Mouse (Mus musculus) midbrain, embryonic 16.5 days (tissue): ENCODE measurements at regions not wholly inside any gene's neighbourhood (a gene's known extent, or its start where the extent isn't known, plus 50 kb on each side); places are given as distances from the start of the nearest gene placed in this dataset.
A peak's percentile ranks its signal among the peaks of the same experiment; 100 is the strongest.

Experiments used
- ATAC-seq: fragments of 200-750 bp; cut with Nextera tagmentation; 2 replicates; pipeline ENCODE4 v1.8.0; 2017; ENCODE audit warnings: moderate TSS enrichment
- H3K27ac ChIP-seq: fragments of 300-500 bp; sonication (generic); 2 replicates; pipeline ENCODE4 v1.5.1; 2014; ENCODE audit warnings: mild to moderate bottlenecking, low read length, mixed read lengths
- H3K27me3 ChIP-seq: fragments of 300-500 bp; sonication (generic); 2 replicates; pipeline ENCODE4 v1.6.1; 2014; ENCODE audit warnings: low read depth, low read length, mixed read lengths; ENCODE audit not compliant: control insufficient read depth, insufficient read depth
- H3K36me3 ChIP-seq: fragments of 300-500 bp; sonication (generic); 2 replicates; pipeline ENCODE4 v1.6.1; 2014; ENCODE audit warnings: mild to moderate bottlenecking, low read length, moderate library complexity, mixed read lengths; ENCODE audit not compliant: control insufficient read depth, insufficient read depth
- H3K4me1 ChIP-seq: fragments of 300-500 bp; sonication (generic); 2 replicates; pipeline ENCODE4 v1.6.1; 2014; ENCODE audit warnings: mild to moderate bottlenecking, low read length, mixed read lengths; ENCODE audit not compliant: control insufficient read depth, insufficient read depth
- H3K4me2 ChIP-seq: fragments of 300-500 bp; sonication (generic); 2 replicates; pipeline ENCODE4 v1.6.1; 2014; ENCODE audit warnings: mild to moderate bottlenecking, low read length, mixed read lengths
- H3K4me3 ChIP-seq: fragments of 300-500 bp; sonication (generic); 2 replicates; pipeline ENCODE4 v1.5.1; 2014; ENCODE audit warnings: low read depth, mild to moderate bottlenecking, low read length, moderate library complexity, mixed read lengths
- H3K9ac ChIP-seq: fragments of 300-500 bp; sonication (generic); 2 replicates; pipeline ENCODE4 v1.6.1; 2014; ENCODE audit warnings: low read depth, low read length, mixed read lengths
- H3K9me3 ChIP-seq: fragments of 300-500 bp; sonication (generic); replicated peaks from 2 replicates; pipeline ENCODE4 v1.6.1; 2014; ENCODE audit warnings: mild to moderate bottlenecking, low read length, mixed read lengths; ENCODE audit not compliant: control insufficient read depth, poor library complexity, severe bottlenecking
- WGBS: fragments of 180-500 bp; shearing (Covaris S2); extraction: QIAGEN DNeasy Blood & Tissue Kit; methylation state at CpG from one replicate; pipeline ENCODE4 v1.1.7; 2014; 5-methylcytosine and 5-hydroxymethylcytosine counted together

GRCm38 (mm10) chr12:12803602-12804001 is 138.1 kb downstream of the Mycn start:
- 50% methylated on average over 2 of the region's 2 CpGs for WGBS
- ATAC-seq, result no peak
- Histone ChIP-seq H3K27ac (no peak overlapping the region), H3K4me2 (no peak overlapping the region), H3K4me1 (peaks cover 4% of the 10 kb centered on the region), H3K9ac (no peak overlapping the region), H3K27me3 (no peaks in the 10 kb centered on the region), H3K36me3 (no peaks in the 10 kb centered on the region), H3K4me3 (no peak overlapping the region), H3K9me3 (no peaks in the 10 kb centered on the region)

- ATAC-seq, result 0 out of 2 replicates have a peak, but pooled peaks have one; percentile 40
- Histone ChIP-seq H3K27me3 (no peaks in the 10 kb centered on the region), H3K9ac (no peak overlapping the region), H3K4me3 (no peak overlapping the region), H3K4me1 (peaks cover 4% of the 10 kb centered on the region), H3K9me3 (no peaks in the 10 kb centered on the region), H3K27ac (no peak overlapping the region), H3K4me2 (no peak overlapping the region), H3K36me3 (no peaks in the 10 kb centered on the region)
- WGBS, result 4% methylated on average over 11 of the region's 11 CpGs
These were observed 139.3 kb downstream of the Mycn start for GRCm38 (mm10) chr12:12802396-12802795.

DNA sequence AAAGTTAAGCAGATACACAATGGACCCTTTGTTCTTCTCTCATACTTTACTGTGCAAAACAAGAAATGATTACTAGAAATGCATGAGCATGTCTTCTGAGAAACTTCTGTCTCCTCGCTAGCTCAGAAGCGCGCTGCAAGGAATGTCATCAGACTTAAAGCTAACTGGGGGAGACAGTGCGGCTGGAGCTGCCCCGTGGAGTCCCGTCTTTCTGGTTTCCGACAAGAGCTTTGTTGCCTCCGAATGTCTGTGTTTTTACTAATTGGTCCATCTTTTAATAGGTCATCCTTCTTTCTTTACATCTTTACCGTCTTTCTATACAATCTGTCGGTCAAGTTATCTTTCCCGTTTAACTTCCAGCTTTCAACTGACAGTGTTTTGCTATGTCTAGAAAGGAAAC is 140.0 kb downstream of the Mycn start:
- ATAC-seq, result no peak
- WGBS, result 52% methylated on average over 11 of the region's 11 CpGs
- Histone ChIP-seq H3K36me3 (no peaks in the 10 kb centered on the region), H3K9me3 (no peaks in the 10 kb centered on the region), H3K4me1 (peaks cover 4% of the 10 kb centered on the region), H3K27me3 (no peaks in the 10 kb centered on the region), H3K4me2 (no peak overlapping the region), H3K27ac (no peak overlapping the region), H3K9ac (no peak overlapping the region), H3K4me3 (no peak overlapping the region)

- no peak for ATAC-seq
- H3K36me3 ChIP-seq, result no peaks in the 10 kb centered on the region
- 92% methylated on average over 6 of the region's 6 CpGs for WGBS
- peaks cover 4% of the 10 kb centered on the region for H3K4me1 ChIP-seq
- H3K9me3 ChIP-seq, result no peaks in the 10 kb centered on the region
- no peak overlapping the region for H3K27ac ChIP-seq
- no peaks in the 10 kb centered on the region for H3K27me3 ChIP-seq
- no peak overlapping the region for H3K9ac ChIP-seq
- no peak overlapping the region for H3K4me3 ChIP-seq
- no peak overlapping the region for H3K4me2 ChIP-seq
These were observed 141.6 kb downstream of the Mycn start for GRCm38 (mm10) chr12:12800120-12800519.

DNA sequence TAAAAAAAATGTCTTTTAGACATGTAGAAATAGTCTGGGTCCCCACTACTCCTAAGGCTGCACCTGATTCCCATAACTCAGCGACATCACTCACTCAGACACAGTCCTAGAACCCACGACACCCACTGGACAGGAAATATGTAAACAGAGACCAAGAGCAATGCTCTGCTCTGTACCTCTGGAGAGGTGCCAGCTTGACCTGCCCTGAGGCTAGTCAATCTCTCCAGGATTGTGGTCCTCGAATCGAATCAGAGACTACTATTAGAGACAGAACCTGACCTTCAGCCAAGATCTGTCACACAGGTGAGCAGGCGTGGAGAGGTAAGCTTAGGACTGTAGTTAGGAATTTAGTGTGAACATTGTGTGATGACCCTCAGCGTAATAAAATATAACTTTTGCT is 152.7 kb downstream of the Mycn start:
- no peaks in the 10 kb centered on the region for H3K36me3 ChIP-seq
- H3K27ac ChIP-seq, result no peak overlapping the region
- peaks cover 13% of the 10 kb centered on the region for H3K4me1 ChIP-seq
- no peaks in the 10 kb centered on the region; the same call in 1 of the 2 replicates for H3K27me3 ChIP-seq
- 93% methylated on average over 6 of the region's 6 CpGs for WGBS
- H3K4me2 ChIP-seq, result no peak overlapping the region
- H3K4me3 ChIP-seq, result no peak overlapping the region
- H3K9me3 ChIP-seq, result no peaks in the 10 kb centered on the region
- no peak for ATAC-seq
- no peak overlapping the region for H3K9ac ChIP-seq

- no peaks in the 10 kb centered on the region for H3K36me3 ChIP-seq
- 33% methylated on average over 13 of the region's 13 CpGs for WGBS
- H3K4me2 ChIP-seq, result peak overlapping the region; percentile 44
- peak overlapping the region; percentile 43; the same call in 1 of the 2 replicates for H3K9ac ChIP-seq
- ATAC-seq, result no peak
- H3K4me3 ChIP-seq, result no peak overlapping the region
- H3K4me1 ChIP-seq, result peaks cover 20% of the 10 kb centered on the region
- H3K27ac ChIP-seq, result no peak overlapping the region
- H3K9me3 ChIP-seq, result no peaks in the 10 kb centered on the region
- no peaks in the 10 kb centered on the region; the same call in 1 of the 2 replicates for H3K27me3 ChIP-seq
These were observed 153.4 kb downstream of the Mycn start for GRCm38 (mm10) chr12:12788263-12788852.

GRCm38 (mm10) chr12:12787608-12788262 is 154.0 kb downstream of the Mycn start:
- H3K27ac ChIP-seq, result no peak overlapping the region
- H3K9ac ChIP-seq, result peak overlapping the region; percentile 43; the same call in 1 of the 2 replicates
- H3K4me1 ChIP-seq, result peaks cover 20% of the 10 kb centered on the region
- H3K4me3 ChIP-seq, result peak overlapping the region; percentile 11; the same call in 1 of the 2 replicates
- ATAC-seq, result no peak
- H3K9me3 ChIP-seq, result no peaks in the 10 kb centered on the region
- H3K36me3 ChIP-seq, result no peaks in the 10 kb centered on the region
- no peaks in the 10 kb centered on the region; the same call in 1 of the 2 replicates for H3K27me3 ChIP-seq
- 3% methylated on average over 19 of the region's 19 CpGs for WGBS
- peak overlapping the region; percentile 44 for H3K4me2 ChIP-seq

DNA sequence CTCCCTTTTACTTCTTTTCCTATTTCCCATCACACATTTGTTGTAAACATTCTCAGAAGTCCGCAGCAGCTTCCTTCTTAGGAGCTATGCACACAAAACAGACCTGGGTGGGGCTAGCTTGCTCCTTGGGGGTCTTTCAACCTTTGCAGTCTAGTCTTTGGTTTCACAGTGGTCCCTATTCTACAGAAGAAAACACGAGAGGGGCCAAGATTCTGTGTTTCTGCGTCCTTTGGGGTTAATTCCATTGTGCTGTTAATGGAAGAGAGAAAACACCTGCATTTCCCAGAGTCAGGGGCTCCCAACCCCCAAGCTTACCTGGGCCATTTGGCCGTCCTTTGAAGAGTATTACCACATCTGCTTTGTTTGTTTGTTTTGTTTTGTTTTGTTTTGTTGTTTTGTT is 154.6 kb downstream of the Mycn start:
- no peak overlapping the region for H3K9ac ChIP-seq
- no peaks in the 10 kb centered on the region for H3K36me3 ChIP-seq
- no peak overlapping the region for H3K4me2 ChIP-seq
- no peak overlapping the region for H3K4me3 ChIP-seq
- H3K9me3 ChIP-seq, result no peaks in the 10 kb centered on the region
- H3K4me1 ChIP-seq, result peaks cover 20% of the 10 kb centered on the region
- no peaks in the 10 kb centered on the region; the same call in 1 of the 2 replicates for H3K27me3 ChIP-seq
- H3K27ac ChIP-seq, result no peak overlapping the region
- no peak for ATAC-seq
- WGBS, result 40% methylated on average over 4 of the region's 4 CpGs
